Mouse (Mus musculus) cerebral cortex, adult 2 months (tissue): Measurements from ENCODE around the gene Arntl.

Source experiments
- WGBS: fragments of 180-500 bp; shearing (Covaris S2); methylation state at CpG from one replicate; pipeline ENCODE4 v1.1.7; 2018; 5-methylcytosine and 5-hydroxymethylcytosine counted together

Gene Arntl

GRCm38 (mm10) chr7:113251554-113251953, 44.3 kb downstream of the Arntl start:
- WGBS = 20% methylated on average over 6 of the region's 6 CpGs

DNA sequence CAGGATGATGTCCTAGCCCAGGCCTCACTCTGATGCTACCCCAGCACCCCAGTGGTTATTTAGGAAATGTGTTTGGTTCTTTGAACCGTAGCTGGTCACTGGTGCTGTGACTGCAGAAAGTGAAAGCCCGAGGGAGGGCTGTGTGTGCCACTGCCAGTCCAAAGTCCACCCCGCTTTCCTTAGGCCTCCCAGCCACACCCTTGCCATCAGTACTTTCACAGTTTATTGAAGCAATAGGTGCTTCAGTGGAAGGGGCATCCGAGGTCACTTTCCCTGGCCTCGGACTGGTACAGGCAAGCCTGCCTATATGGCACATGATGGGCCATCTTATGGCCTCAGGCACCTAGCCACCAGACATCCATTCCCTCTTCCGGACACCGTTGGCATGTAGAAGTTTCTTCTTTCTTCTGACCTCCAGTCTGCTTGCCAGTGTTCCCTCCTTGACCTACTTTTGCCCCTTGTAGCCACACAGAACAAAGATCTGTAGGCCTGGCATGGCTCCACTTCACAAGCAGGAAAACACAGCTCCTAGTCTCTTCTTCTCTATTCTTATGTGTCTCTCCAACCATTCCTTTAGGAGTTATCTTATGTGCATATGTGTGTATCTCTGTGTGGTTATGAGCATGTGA, 46.6 kb downstream of the Arntl start:
- 81% methylated on average over 7 of the region's 7 CpGs for WGBS

GRCm38 (mm10) chr7:113256046-113256445, 48.8 kb downstream of the Arntl start:
- WGBS = 46% methylated on average over 4 of the region's 4 CpGs

DNA sequence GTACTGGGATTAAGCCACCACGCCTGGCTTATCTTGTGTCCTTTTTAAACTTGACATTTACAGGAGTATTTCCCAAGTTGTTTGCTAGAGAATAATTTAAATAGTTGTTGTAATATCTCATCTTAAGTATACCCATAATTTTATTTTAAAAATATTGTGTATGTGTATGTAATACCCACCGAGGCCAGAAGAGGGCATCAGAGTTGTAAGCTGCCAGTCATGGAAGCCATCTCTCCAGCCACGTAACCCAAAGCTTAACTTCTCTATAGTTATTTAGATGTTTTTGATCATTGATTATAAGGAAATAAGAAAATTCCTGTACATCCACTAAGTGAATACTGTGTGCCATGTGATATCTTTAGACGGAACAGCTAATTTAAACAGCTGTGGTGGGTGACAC, 51.2 kb downstream of the Arntl start:
- 72% methylated on average over 4 of the region's 4 CpGs for WGBS

DNA sequence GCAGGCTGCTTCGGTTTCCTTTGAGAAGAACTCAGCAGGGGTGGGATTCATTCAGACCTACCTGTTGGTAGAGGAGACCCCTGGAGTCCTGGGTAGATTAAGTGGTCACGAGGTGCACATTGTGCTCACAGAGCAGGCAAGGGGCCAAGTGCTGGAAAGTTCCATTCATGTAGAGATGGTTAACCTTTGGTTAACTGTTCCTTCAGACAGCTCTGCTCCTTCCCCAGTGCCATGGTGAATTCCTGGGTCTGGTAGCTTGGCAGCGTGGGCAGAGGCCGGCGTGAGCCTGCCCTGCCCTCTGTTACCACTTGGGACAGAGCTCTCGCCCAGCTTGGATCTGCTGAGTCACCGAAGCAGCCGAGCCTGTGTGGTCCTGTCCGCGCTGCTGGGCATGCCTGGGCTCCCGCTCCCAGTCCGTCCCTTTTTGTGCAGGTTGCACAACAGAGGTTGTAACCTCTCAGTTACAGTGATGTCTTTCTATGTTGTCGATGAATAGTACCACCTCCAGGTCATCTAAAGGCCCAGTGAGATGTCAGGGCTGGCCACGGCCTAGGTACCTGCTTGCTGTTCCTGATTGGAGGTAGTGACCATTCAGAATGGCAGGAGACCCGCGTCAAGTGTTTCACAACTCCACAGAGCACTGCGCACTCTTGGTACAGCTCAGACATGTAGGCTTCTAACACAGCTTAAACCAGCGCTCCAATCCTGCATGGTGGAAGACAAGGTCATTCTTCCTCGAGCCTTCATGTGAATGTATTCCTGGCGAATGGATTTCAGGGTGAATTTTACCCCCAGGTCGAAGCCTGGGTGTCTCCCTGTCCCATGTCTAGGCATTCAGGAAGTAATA, 53.3 kb downstream of the Arntl start:
- 65% methylated on average over 21 of the region's 21 CpGs for WGBS

DNA sequence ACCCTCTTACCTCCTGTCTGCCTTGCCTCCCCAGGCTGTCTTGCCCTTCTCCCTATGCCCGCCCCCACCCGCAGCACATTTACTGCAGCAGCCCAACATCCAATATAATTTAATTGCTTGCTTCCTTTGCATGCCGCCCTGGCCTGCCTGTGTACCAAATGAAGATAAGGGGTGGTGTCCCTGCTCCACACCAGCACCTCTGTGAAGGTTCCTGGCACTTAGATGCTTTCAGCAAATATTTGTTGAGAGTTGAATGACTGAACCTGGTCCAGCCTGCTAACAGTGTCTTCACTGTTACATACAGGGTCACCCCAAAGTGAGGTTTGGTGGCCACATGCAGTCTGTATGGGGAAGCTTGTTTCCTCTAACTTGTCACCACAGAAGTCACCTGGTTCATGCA, 54.4 kb downstream of the Arntl start:
- WGBS = 73% methylated on average over 3 of the region's 3 CpGs

GRCm38 (mm10) chr7:113262510-113263467, 55.5 kb downstream of the Arntl start:
- 52% methylated on average over 14 of the region's 14 CpGs for WGBS

- WGBS = 96% methylated on average over 1 of the region's 1 CpGs
These were observed 56.7 kb downstream of the Arntl start for GRCm38 (mm10) chr7:113263990-113264389.

GRCm38 (mm10) chr7:113268287-113268686, 61.0 kb downstream of the Arntl start:
- WGBS = 75% methylated on average over 9 of the region's 9 CpGs

- WGBS = 57% methylated on average over 3 of the region's 3 CpGs
These were observed 62.7 kb downstream of the Arntl start for GRCm38 (mm10) chr7:113269921-113270320.

DNA sequence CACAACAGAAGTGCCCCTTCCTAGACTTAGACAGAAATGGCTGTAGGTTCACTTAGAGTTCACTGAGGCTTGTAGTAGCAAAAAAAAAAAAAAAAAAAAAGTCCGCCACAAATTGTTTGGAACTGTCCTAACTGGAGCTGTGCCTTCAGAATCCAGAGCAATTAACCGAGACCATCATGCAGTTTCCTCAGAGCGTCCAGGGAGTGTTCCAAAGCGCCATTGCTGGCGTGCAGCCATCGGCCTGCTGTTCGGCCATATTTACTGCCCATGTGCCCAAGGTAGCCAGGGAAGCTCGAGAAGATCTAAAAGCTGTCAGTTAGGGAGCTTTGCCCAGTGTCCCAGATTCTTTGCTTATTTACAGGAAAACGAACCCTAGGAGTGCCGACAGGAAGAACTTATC, 63.3 kb downstream of the Arntl start:
- WGBS = 41% methylated on average over 10 of the region's 10 CpGs

DNA sequence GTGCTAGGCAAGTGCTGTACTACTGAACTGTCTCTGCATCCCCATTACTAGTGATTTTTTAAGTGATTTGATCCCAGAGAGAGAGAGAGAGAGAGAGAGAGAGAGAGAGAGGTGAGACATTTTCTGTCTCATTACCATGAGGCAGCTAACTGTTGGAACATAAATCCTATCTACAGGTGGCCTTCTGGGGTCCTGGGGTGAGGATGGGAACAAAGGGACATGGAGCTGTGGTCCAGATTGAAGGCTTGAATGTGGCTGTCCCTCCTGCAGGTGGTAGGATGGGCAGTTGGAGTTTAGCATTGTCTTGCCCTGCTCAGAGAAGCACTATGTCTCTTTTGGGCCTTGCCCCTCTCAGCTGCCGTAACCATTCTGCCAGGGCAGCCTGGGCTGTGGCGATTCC, 63.7 kb downstream of the Arntl start:
- WGBS = 84% methylated on average over 2 of the region's 2 CpGs

GRCm38 (mm10) chr7:113272338-113272997, 65.2 kb downstream of the Arntl start:
- 53% methylated on average over 5 of the region's 6 CpGs for WGBS

GRCm38 (mm10) chr7:113277245-113277644, 70.0 kb downstream of the Arntl start:
- 58% methylated on average over 2 of the region's 2 CpGs for WGBS

DNA sequence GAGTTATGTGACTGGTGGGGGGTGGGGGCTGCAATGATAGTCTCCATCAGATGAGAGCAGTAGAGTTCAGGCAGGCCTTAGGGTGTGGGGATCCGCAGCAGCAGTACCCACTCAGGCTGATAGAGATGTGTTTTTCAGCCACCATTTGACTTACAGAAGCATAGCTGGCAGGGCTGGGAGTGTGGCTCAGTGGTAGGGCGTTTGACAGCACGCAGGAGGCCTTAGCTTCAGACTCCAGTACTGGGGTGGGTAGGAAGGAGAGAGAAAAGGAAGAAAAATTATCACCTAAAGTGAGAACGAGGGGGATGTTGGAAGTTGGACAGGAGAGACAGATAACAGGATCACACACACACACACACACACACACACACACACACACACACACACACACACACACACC, 71.2 kb downstream of the Arntl start:
- 49% methylated on average over 4 of the region's 4 CpGs for WGBS

DNA sequence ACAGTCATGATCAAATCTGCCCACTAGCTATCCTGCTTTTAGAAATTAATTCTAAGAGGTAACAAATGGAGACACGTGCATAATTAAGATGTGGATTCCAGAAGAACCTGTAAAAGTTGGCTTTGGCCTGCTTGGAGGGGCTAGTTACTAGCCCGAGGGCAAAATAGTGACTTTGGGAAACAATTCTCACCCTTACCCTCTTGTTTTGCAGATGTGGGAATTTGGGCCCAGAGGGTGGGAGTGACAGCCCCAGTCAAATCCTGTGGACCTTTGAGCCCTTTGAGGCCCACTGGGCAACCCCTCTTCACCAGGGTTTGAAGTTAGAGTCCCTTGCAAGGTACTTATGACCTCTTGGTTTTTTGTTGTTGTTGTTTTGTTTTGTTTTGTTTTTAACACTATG, 72.0 kb downstream of the Arntl start:
- WGBS = 75% methylated on average over 2 of the region's 2 CpGs

- WGBS = 60% methylated on average over 2 of the region's 2 CpGs
These were observed 78.1 kb downstream of the Arntl start for GRCm38 (mm10) chr7:113285405-113285804.

DNA sequence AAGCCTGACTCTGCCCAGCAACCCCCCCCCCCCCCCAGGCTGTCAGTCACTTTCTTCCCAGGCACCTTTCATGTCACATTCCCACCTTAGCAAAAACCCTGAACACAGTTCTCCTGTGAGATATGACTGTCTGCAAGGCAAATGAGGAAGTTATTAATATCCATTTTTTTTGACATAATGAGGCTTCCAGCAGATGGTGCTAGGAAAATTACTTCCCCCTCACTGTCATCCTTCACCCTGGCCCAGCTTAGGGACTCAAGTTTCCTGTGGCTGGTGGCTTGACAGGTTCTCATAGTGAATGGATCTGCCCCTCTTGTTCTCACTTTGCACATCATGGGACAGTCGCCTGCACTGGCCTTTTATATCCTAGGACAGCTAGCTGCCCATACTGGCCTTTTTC, 81.9 kb downstream of the Arntl start:
- WGBS = 61% methylated on average over 1 of the region's 1 CpGs

- whole genome bisulfite sequencing = 54% methylated on average over 5 of the region's 5 CpGs
These were observed 84.5 kb downstream of the Arntl start for GRCm38 (mm10) chr7:113291741-113292140.

- 72% methylated on average over 4 of the region's 4 CpGs for WGBS
These were observed 84.9 kb downstream of the Arntl start for GRCm38 (mm10) chr7:113292193-113292592.

DNA sequence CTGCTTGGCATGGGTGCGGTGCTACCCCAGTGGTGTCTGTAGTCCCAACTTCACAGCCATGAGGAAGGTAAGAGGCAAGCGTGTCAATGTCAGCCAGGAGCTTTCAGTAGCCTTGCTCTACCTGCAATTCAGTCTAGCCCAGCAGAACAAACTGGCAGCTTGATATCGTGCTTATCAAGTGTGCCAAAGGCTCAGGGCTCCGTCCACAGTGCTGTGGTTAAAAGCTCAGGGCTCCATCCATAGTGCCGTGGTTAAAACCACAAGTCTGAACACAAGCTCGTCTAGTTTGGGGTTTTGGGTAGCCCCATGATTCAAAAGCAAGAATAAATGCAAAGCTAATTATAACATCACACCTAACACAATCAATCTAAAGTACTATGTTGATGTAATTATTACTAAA, 87.3 kb downstream of the Arntl start:
- 90% methylated on average over 6 of the region's 6 CpGs for whole genome bisulfite sequencing
